Mouse (Mus musculus) midbrain, embryonic 12.5 days (tissue): ENCODE results near the gene Gm42791. TPM values are rescaled to one million over a fixed set of nuclear protein-coding genes. Genes with fewer than 3 reads are reported as not detected.
A peak's percentile ranks its signal among the peaks of the same experiment; 100 is the strongest.

ENCODE experiments used
- ATAC-seq: fragments of 200-750 bp; cut with Nextera tagmentation; 2 replicates; pipeline ENCODE4 v1.8.0; 2017; ENCODE audit warnings: low read depth, moderate TSS enrichment, moderate library complexity; ENCODE audit not compliant: low FRiP score
- H3K27ac ChIP-seq: fragments of 300-500 bp; sonication (generic); replicated peaks from 2 replicates; pipeline ENCODE4 v1.5.1; 2016; ENCODE audit warnings: mild to moderate bottlenecking
- H3K27me3 ChIP-seq: fragments of 300-500 bp; sonication (generic); 2 replicates; pipeline ENCODE4 v1.6.1; 2016; ENCODE audit warnings: mild to moderate bottlenecking
- H3K36me3 ChIP-seq: fragments of 300-500 bp; sonication (generic); 2 replicates; pipeline ENCODE4 v1.6.1; 2016
- H3K4me1 ChIP-seq: fragments of 300-500 bp; sonication (generic); 2 replicates; pipeline ENCODE4 v1.6.1; 2016
- H3K4me2 ChIP-seq: fragments of 300-500 bp; sonication (generic); replicated peaks from 2 replicates; pipeline ENCODE4 v1.6.1; 2016; ENCODE audit warnings: mild to moderate bottlenecking, moderate library complexity
- H3K4me3 ChIP-seq: fragments of 300-500 bp; sonication (generic); 2 replicates; pipeline ENCODE4 v1.5.1; 2016; ENCODE audit warnings: mild to moderate bottlenecking
- H3K9ac ChIP-seq: fragments of 300-500 bp; sonication (generic); replicated peaks from 2 replicates; pipeline ENCODE4 v1.6.1; 2016; ENCODE audit warnings: mild to moderate bottlenecking, moderate library complexity
- H3K9me3 ChIP-seq: fragments of 300-500 bp; sonication (generic); 2 replicates; pipeline ENCODE4 v1.6.1; 2016; ENCODE audit warnings: mild to moderate bottlenecking
- WGBS: fragments of 180-500 bp; shearing (Covaris S2); methylation state at CpG from one replicate; pipeline ENCODE4 v1.1.7; 2016; 5-methylcytosine and 5-hydroxymethylcytosine counted together
- polyA plus RNA-seq: library from polyadenylated mRNA; unstranded; fragments of >200 nt; fragmentation: Nextera tagmentation; extraction: Ambion mirVana; gene quantifications from 2 replicates; pipeline ENCODE4 v1.2.1, GENCODE M21; 2016

Gene Gm42791
- polyA plus RNA-seq, 1 experiment from 2014 or later, result 2.0 TPM

- Histone ChIP-seq H3K4me3 (no peak overlapping the region), H3K36me3 (peaks cover 2% of the 10 kb centered on the region; the same call in 1 of the 2 replicates), H3K27me3 (no peaks in the 10 kb centered on the region), H3K27ac (no peak overlapping the region), H3K9me3 (0 out of 2 replicates have a peak, but pooled peaks cover 6% of the 10 kb centered on the region), H3K9ac (no peak overlapping the region), H3K4me1 (peaks cover 12% of the 10 kb centered on the region), H3K4me2 (no peak overlapping the region)
- no peak for ATAC-seq
- WGBS, result 88% methylated on average over 1 of the region's 1 CpGs
Observed at GRCm38 (mm10) chr5:148931301-148931700, 63.6 kb downstream of the Gm42791 start.

- H3K4me2 ChIP-seq, result peak within 1 kb of the TSS; percentile 68
- peak within 1 kb of the TSS; percentile 94 for H3K27ac ChIP-seq
- H3K4me3 ChIP-seq, result peak within 1 kb of the TSS; percentile 65
- WGBS, result 2% methylated on average over 16 of the region's 16 CpGs
- peaks cover 12% of the 10 kb centered on the region for H3K4me1 ChIP-seq
- H3K27me3 ChIP-seq, result no peaks in the 10 kb centered on the region
- H3K36me3 ChIP-seq, result peaks cover 5% of the 10 kb centered on the region; the same call in 1 of the 2 replicates
- ATAC-seq, result no peak
- H3K9me3 ChIP-seq, result 0 out of 2 replicates have a peak, but pooled peaks cover 3% of the 10 kb centered on the region
- peak within 1 kb of the TSS; percentile 83 for H3K9ac ChIP-seq
Observed at GRCm38 (mm10) chr5:148929116-148929449, 65.9 kb downstream of the Gm42791 start, which contains the start of gene Katnal1. Gene Katnal1, minus strand, starts transcription at chr5:148929320.

GRCm38 (mm10) chr5:148928382-148929115 is 66.4 kb downstream of the Gm42791 start:
- Histone ChIP-seq H3K36me3 (peaks cover 5% of the 10 kb centered on the region; the same call in 1 of the 2 replicates), H3K27ac (peak overlapping the region; percentile 94), H3K4me3 (peak overlapping the region; percentile 65), H3K9ac (peak overlapping the region; percentile 83), H3K9me3 (0 out of 2 replicates have a peak, but pooled peaks cover 3% of the 10 kb centered on the region), H3K4me1 (peaks cover 12% of the 10 kb centered on the region), H3K27me3 (no peaks in the 10 kb centered on the region), H3K4me2 (peak overlapping the region; percentile 68)
- peak; percentile 99 for ATAC-seq
- WGBS, result under 1% methylated on average over 69 of the region's 69 CpGs

GRCm38 (mm10) chr5:148927717-148928223 is 67.2 kb downstream of the Gm42791 start:
- Histone ChIP-seq H3K9ac (peak overlapping the region; percentile 83), H3K36me3 (peaks cover 5% of the 10 kb centered on the region; the same call in 1 of the 2 replicates), H3K27ac (peak overlapping the region; percentile 94), H3K4me1 (peaks cover 12% of the 10 kb centered on the region), H3K9me3 (0 out of 2 replicates have a peak, but pooled peaks cover 3% of the 10 kb centered on the region), H3K4me2 (peak overlapping the region; percentile 68), H3K4me3 (peak overlapping the region; percentile 65), H3K27me3 (no peaks in the 10 kb centered on the region)
- 40% methylated on average over 5 of the region's 5 CpGs for WGBS
- no peak for ATAC-seq

- peaks cover 15% of the 10 kb centered on the region; the same call in 1 of the 2 replicates for H3K36me3 ChIP-seq
- H3K9me3 ChIP-seq, result no peaks in the 10 kb centered on the region
- no peak overlapping the region for H3K4me3 ChIP-seq
- H3K27me3 ChIP-seq, result no peaks in the 10 kb centered on the region
- no peak overlapping the region for H3K27ac ChIP-seq
- ATAC-seq, result no peak
- peaks cover 12% of the 10 kb centered on the region for H3K4me1 ChIP-seq
- no peak overlapping the region for H3K9ac ChIP-seq
- no peak overlapping the region for H3K4me2 ChIP-seq
- WGBS, result 94% methylated on average over 12 of the region's 12 CpGs
Observed at GRCm38 (mm10) chr5:148924586-148924985, 70.4 kb downstream of the Gm42791 start.

- Histone ChIP-seq H3K4me1 (peaks cover 8% of the 10 kb centered on the region), H3K4me3 (no peak overlapping the region), H3K4me2 (no peak overlapping the region), H3K36me3 (peaks cover 20% of the 10 kb centered on the region), H3K27ac (no peak overlapping the region), H3K27me3 (no peaks in the 10 kb centered on the region), H3K9ac (no peak overlapping the region), H3K9me3 (no peaks in the 10 kb centered on the region)
- ATAC-seq, result no peak
- WGBS, result 88% methylated on average over 9 of the region's 9 CpGs
Observed at GRCm38 (mm10) chr5:148924051-148924450, 70.9 kb downstream of the Gm42791 start.

GRCm38 (mm10) chr5:148923408-148923807 is 71.5 kb downstream of the Gm42791 start:
- 81% methylated on average over 10 of the region's 10 CpGs for whole genome bisulfite sequencing
- Histone ChIP-seq H3K4me3 (no peak overlapping the region), H3K4me1 (peaks cover 7% of the 10 kb centered on the region), H3K36me3 (peaks cover 27% of the 10 kb centered on the region), H3K27me3 (no peaks in the 10 kb centered on the region), H3K9ac (no peak overlapping the region), H3K4me2 (no peak overlapping the region), H3K9me3 (no peaks in the 10 kb centered on the region), H3K27ac (no peak overlapping the region)
- no peak for ATAC-seq

GRCm38 (mm10) chr5:148922773-148923172 is 72.2 kb downstream of the Gm42791 start:
- no peak overlapping the region for H3K4me3 ChIP-seq
- no peaks in the 10 kb centered on the region for H3K27me3 ChIP-seq
- no peak for ATAC-seq
- H3K9ac ChIP-seq, result no peak overlapping the region
- peaks cover 33% of the 10 kb centered on the region for H3K36me3 ChIP-seq
- H3K9me3 ChIP-seq, result no peaks in the 10 kb centered on the region
- H3K4me1 ChIP-seq, result peaks cover 6% of the 10 kb centered on the region
- H3K27ac ChIP-seq, result no peak overlapping the region
- WGBS, result 91% methylated on average over 5 of the region's 5 CpGs
- H3K4me2 ChIP-seq, result no peak overlapping the region

GRCm38 (mm10) chr5:148918049-148918448 is 76.9 kb downstream of the Gm42791 start:
- 76% methylated on average over 5 of the region's 5 CpGs for WGBS
- peaks cover 2% of the 10 kb centered on the region; the same call in 1 of the 2 replicates for H3K4me1 ChIP-seq
- H3K9me3 ChIP-seq, result 0 out of 2 replicates have a peak, but pooled peaks cover 6% of the 10 kb centered on the region
- no peak overlapping the region for H3K4me3 ChIP-seq
- no peak for ATAC-seq
- no peak overlapping the region for H3K4me2 ChIP-seq
- peaks cover 57% of the 10 kb centered on the region for H3K36me3 ChIP-seq
- H3K9ac ChIP-seq, result no peak overlapping the region
- H3K27ac ChIP-seq, result no peak overlapping the region
- H3K27me3 ChIP-seq, result no peaks in the 10 kb centered on the region

- Histone ChIP-seq H3K4me3 (no peak overlapping the region), H3K4me2 (no peak overlapping the region), H3K27me3 (no peaks in the 10 kb centered on the region), H3K9ac (no peak overlapping the region), H3K36me3 (peaks cover 68% of the 10 kb centered on the region), H3K9me3 (0 out of 2 replicates have a peak, but pooled peaks cover 7% of the 10 kb centered on the region), H3K4me1 (peaks cover 2% of the 10 kb centered on the region; the same call in 1 of the 2 replicates), H3K27ac (no peak overlapping the region)
- WGBS, result 90% methylated on average over 6 of the region's 6 CpGs
- ATAC-seq, result no peak
Observed at GRCm38 (mm10) chr5:148916775-148917174, 78.2 kb downstream of the Gm42791 start.

- Histone ChIP-seq H3K4me3 (no peak overlapping the region), H3K27me3 (no peaks in the 10 kb centered on the region), H3K36me3 (peaks cover 54% of the 10 kb centered on the region), H3K9ac (no peak overlapping the region), H3K4me1 (peaks cover 23% of the 10 kb centered on the region), H3K27ac (no peak overlapping the region), H3K9me3 (0 out of 2 replicates have a peak, but pooled peaks cover 7% of the 10 kb centered on the region), H3K4me2 (no peak overlapping the region)
- ATAC-seq, result no peak
- 62% methylated on average over 3 of the region's 3 CpGs for WGBS
Observed at GRCm38 (mm10) chr5:148912262-148912661, 82.7 kb downstream of the Gm42791 start.

GRCm38 (mm10) chr5:148910066-148910465 is 84.9 kb downstream of the Gm42791 start:
- no peak overlapping the region for H3K4me3 ChIP-seq
- no peak overlapping the region for H3K9ac ChIP-seq
- peaks cover 21% of the 10 kb centered on the region for H3K4me1 ChIP-seq
- H3K27ac ChIP-seq, result no peak overlapping the region
- H3K36me3 ChIP-seq, result peaks cover 43% of the 10 kb centered on the region
- H3K27me3 ChIP-seq, result no peaks in the 10 kb centered on the region
- no peak overlapping the region for H3K4me2 ChIP-seq
- H3K9me3 ChIP-seq, result 0 out of 2 replicates have a peak, but pooled peaks cover 7% of the 10 kb centered on the region
- ATAC-seq, result no peak
- WGBS, result 93% methylated on average over 4 of the region's 4 CpGs
